Mouse (Mus musculus): ENCODE measurements around the gene Tmem95. TPM values are rescaled to one million over a fixed set of nuclear protein-coding genes. Genes with fewer than 3 reads are reported as not detected.

Gene Tmem95
- polyA plus RNA-seq, 1 experiment = not detected

DNA sequence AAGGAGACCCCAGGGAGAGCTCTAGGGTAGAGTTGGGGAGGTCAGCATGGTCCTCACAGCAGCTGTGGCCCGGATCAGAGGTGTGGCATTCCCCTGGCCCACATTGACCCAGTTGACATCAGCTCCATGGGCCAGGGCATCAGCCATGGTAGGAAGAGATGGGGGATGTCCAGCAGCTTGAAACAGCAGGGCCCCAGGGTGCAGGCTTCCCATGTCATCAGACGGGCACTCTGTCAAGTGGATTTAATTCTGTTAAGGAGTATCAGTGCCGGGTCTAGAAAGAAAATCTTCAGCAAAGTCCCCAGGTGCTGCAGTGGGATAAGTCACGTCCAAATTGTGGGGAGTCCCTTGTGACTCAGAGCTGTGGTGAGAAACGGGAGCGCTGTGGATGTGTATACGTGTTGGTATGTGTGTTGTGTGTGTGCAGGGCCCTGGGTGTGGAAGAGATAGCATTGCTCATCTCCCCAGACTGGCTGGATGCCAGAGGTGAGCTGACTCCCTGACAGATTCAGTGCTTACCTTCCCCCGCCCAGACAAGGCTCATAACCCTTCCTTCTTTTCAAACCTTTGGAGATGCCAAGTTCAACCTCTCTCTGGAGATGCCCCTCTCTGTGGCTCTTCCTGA, 5.8 kb upstream of the Tmem95 start:
- Histone ChIP-seq H3K27ac (ENCODE audit: insufficient read depth, low read length) (no peak overlapping the region), H3K27me3 (ENCODE audit: control insufficient read depth, insufficient read depth, low read length, poor library complexity, severe bottlenecking) (no peaks in the 10 kb centered on the region), H3K4me1 (ENCODE audit: control insufficient read depth, insufficient read depth, low read length) (no peaks in the 10 kb centered on the region), H3K9ac (ENCODE audit: low read depth, poor library complexity, severe bottlenecking) (no peak overlapping the region), H3K4me3 (ENCODE audit: low read depth, low read length) (no peak overlapping the region), H3K36me3 (ENCODE audit: control insufficient read depth, insufficient read depth, low read length, poor library complexity, severe bottlenecking) (no peaks in the 10 kb centered on the region), H3K9me3 (replicated peaks; ENCODE audit: control insufficient read depth, insufficient read depth, low read length, poor library complexity, severe bottlenecking) (no peaks in the 10 kb centered on the region)
- TF ChIP-seq CTCF (IDR thresholded peaks at IDR 0.05; ENCODE audit: low read depth, low read length) = no peak

GRCm38 (mm10) chr11:69883066-69883465, 5.2 kb upstream of the Tmem95 start:
- Histone ChIP-seq H3K9me3 (replicated peaks; ENCODE audit: control insufficient read depth, insufficient read depth, low read length, poor library complexity, severe bottlenecking) (no peaks in the 10 kb centered on the region), H3K27ac (ENCODE audit: insufficient read depth, low read length) (no peak overlapping the region), H3K4me1 (ENCODE audit: control insufficient read depth, insufficient read depth, low read length) (peaks cover 1% of the 10 kb centered on the region), H3K27me3 (ENCODE audit: control insufficient read depth, insufficient read depth, low read length, poor library complexity, severe bottlenecking) (no peaks in the 10 kb centered on the region), H3K4me3 (ENCODE audit: low read depth, low read length) (no peak overlapping the region), H3K36me3 (ENCODE audit: control insufficient read depth, insufficient read depth, low read length, poor library complexity, severe bottlenecking) (no peaks in the 10 kb centered on the region), H3K9ac (ENCODE audit: low read depth, poor library complexity, severe bottlenecking) (no peak overlapping the region)
- peak; percentile 88 for TF ChIP-seq CTCF (IDR thresholded peaks at IDR 0.05; ENCODE audit: low read depth, low read length)
- no peak for TF ChIP-seq POLR2A (IDR thresholded peaks at IDR 0.05; ENCODE audit: insufficient read depth, low read length)

DNA sequence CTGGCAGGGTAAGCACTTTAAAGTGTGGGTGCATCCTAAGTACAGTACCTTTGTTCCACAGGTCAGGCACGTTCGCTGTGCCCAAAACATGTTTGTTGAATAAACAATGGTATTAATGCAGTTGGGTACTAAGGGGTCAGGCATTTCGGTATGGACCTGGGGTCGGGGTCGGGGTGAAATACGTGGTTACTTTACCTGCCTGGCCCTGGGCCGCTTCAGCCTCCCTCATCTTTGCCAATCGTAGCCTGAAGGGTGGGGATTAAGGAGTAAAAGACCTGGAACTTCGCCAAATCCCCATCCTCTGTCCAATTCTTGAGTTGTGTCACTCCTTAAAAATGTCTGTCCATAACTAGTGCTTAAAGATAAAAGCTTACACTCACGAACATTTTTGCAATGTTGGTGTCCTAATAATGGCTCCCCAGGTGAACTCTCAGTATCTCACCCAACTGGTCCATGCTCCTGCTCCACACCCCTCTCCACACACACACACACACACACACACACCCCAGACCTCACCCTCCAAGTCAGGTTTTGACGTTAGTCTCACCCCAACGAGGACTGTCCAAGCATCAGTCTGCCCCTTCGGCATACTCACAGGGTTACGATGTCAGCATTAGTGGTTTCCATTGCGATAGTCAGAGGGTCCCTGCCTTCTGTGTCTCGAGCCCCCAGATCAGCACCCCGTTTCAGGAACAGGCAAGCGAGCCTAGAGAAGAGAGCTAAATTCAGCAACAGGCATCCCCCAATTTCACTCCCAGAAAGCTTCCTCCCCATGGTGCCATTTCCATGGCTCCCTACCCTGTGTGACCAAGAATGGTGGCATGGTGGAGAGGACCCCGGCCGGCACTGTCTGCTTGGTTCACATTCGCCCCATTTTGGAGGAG, 4.2 kb upstream of the Tmem95 start:
- H3K9ac ChIP-seq (ENCODE audit: low read depth, poor library complexity, severe bottlenecking) = peak overlapping the region; percentile 49
- peak overlapping the region; percentile 21; the same call in 1 of the 2 replicates for H3K27ac ChIP-seq (ENCODE audit: insufficient read depth, low read length)
- H3K4me3 ChIP-seq (ENCODE audit: low read depth, low read length) = peak overlapping the region; percentile 81
- H3K4me1 ChIP-seq (ENCODE audit: control insufficient read depth, insufficient read depth, low read length) = peaks cover 1% of the 10 kb centered on the region
- no peak for TF ChIP-seq EP300 (IDR thresholded peaks at IDR 0.05; ENCODE audit: insufficient read depth, low read depth, low read length)
- no peak for TF ChIP-seq POLR2A (IDR thresholded peaks at IDR 0.05; ENCODE audit: insufficient read depth, low read length)
- TF ChIP-seq CTCF (IDR thresholded peaks at IDR 0.05; ENCODE audit: low read depth, low read length) = no peak
- H3K36me3 ChIP-seq (ENCODE audit: control insufficient read depth, insufficient read depth, low read length, poor library complexity, severe bottlenecking) = no peaks in the 10 kb centered on the region
- H3K9me3 ChIP-seq (replicated peaks; ENCODE audit: control insufficient read depth, insufficient read depth, low read length, poor library complexity, severe bottlenecking) = no peaks in the 10 kb centered on the region
- H3K27me3 ChIP-seq (ENCODE audit: control insufficient read depth, insufficient read depth, low read length, poor library complexity, severe bottlenecking) = no peaks in the 10 kb centered on the region

DNA sequence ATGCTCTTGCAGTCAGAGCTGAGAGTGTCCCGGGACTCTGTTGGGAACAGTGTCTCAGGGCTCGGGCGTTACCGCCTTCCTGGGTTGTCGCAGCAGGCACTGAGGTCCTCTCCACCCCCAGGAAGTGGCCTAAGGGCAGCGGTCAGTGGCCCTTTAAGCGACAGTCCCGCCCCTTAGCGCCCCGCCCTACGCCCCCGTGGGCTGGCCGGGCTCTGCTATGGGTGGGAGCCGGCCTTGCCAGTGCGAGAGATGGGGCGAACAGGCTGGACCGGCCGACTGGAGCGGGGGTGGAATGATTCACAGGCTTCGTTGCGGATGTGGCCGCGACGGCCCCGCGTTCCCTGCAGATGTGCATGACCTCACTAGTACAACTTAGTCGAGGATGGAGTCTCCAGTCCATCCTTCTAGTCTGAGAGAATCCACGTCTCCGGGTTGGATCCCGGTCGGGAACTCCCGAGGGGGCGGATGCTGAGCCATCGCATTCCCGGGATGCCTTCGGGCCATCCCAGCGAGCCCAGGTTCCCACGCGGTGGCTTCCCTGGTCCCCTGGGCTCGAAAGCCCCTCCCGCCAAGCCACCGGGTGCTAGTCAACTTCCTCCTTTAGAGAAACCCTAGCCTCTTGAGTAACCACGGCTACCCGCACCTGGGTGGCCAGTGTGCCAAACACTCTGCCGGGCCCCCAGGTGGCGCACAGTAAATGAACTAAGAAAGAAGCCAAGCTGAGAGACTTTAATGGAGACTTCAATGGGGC, 3.2 kb upstream of the Tmem95 start, which contains the start of gene Kctd11:
Gene Kctd11 (minus strand): TSS at position 554 of the 751 bp plus-strand sequence.
- Histone ChIP-seq H3K4me3 (ENCODE audit: low read depth, low read length) (peak within 1 kb of the TSS; percentile 81), H3K9me3 (replicated peaks; ENCODE audit: control insufficient read depth, insufficient read depth, low read length, poor library complexity, severe bottlenecking) (no peaks in the 10 kb centered on the region), H3K27ac (ENCODE audit: insufficient read depth, low read length) (peak within 1 kb of the TSS; percentile 34; the same call in 1 of the 2 replicates), H3K36me3 (ENCODE audit: control insufficient read depth, insufficient read depth, low read length, poor library complexity, severe bottlenecking) (no peaks in the 10 kb centered on the region), H3K27me3 (ENCODE audit: control insufficient read depth, insufficient read depth, low read length, poor library complexity, severe bottlenecking) (no peaks in the 10 kb centered on the region), H3K9ac (ENCODE audit: low read depth, poor library complexity, severe bottlenecking) (peak within 1 kb of the TSS; percentile 49), H3K4me1 (ENCODE audit: control insufficient read depth, insufficient read depth, low read length) (peaks cover 1% of the 10 kb centered on the region)
- TF ChIP-seq POLR2A (IDR thresholded peaks at IDR 0.05; ENCODE audit: insufficient read depth, low read length) (no peak), EP300 (IDR thresholded peaks at IDR 0.05; ENCODE audit: insufficient read depth, low read depth, low read length) (no peak), CTCF (IDR thresholded peaks at IDR 0.05; ENCODE audit: low read depth, low read length) (peak; percentile 4)

GRCm38 (mm10) chr11:69880506-69880852, 2.7 kb upstream of the Tmem95 start:
- Histone ChIP-seq H3K36me3 (ENCODE audit: control insufficient read depth, insufficient read depth, low read length, poor library complexity, severe bottlenecking) (no peaks in the 10 kb centered on the region), H3K9ac (ENCODE audit: low read depth, poor library complexity, severe bottlenecking) (peak overlapping the region; percentile 49), H3K27ac (ENCODE audit: insufficient read depth, low read length) (peak overlapping the region; percentile 34; the same call in 1 of the 2 replicates), H3K9me3 (replicated peaks; ENCODE audit: control insufficient read depth, insufficient read depth, low read length, poor library complexity, severe bottlenecking) (no peaks in the 10 kb centered on the region), H3K4me3 (ENCODE audit: low read depth, low read length) (peak overlapping the region; percentile 81), H3K4me1 (ENCODE audit: control insufficient read depth, insufficient read depth, low read length) (peaks cover 1% of the 10 kb centered on the region), H3K27me3 (ENCODE audit: control insufficient read depth, insufficient read depth, low read length, poor library complexity, severe bottlenecking) (no peaks in the 10 kb centered on the region)
- TF ChIP-seq CTCF (IDR thresholded peaks at IDR 0.05; ENCODE audit: low read depth, low read length) (peak; percentile 66), POLR2A (IDR thresholded peaks at IDR 0.05; ENCODE audit: insufficient read depth, low read length) (no peak)

Measured in ES-Bruce4 (cell line).